In the genomic region with DNA sequence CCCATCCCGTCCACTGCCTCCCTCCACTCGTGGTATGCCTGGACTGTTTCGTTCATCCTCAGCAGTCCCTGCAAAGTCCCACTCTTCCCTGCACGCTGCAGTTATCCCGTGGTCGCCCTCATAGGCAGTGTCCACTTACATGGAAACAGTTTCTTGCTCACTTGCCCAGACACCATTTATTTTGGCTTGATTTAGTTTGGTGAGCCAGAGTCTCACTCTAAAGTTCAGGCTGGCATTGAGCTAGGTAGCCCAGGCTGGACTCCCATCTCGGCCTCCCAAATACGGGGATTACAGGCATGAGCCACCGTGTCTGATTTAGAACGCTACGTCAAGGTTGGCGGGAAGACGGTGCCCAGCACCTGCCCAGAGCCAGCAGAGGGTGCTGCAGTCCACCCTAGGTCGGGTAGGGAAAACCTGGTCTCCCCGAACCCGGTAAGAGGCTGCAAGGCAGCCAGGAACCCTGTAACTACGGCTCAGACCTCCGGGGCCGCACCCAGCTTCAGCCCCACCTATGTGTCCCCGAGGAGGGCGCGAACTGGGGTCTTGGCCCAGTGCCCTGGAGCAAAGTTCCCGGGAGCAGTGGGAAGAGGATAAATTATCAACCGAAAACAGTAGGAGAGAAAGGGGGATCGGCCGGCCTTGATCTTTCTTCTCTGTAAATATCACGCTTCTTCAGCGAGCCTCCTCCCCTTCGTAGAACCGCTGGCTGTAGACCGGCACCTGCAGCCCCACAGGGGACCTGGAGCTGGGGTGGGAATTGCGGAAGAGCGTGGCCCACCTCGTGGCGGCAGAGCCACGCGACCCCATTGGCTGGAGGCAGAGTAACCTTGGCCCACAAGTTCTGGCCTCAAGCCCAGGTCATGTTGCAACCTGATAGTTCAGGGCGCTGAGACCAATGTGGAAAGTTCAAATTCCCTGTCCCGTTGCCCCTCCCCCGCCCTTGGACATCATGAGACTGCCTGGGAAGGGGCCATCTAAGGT, we compare ENCODE assay signal across 8 mouse cellular contexts. TPM values are rescaled to one million over a fixed set of nuclear protein-coding genes. Genes with fewer than 3 reads are reported as not detected.
DNase-seq lines count a peak whose midpoint lies in the region; ATAC-seq and TF ChIP-seq lines count a peak whose summit lies in the region.

No protein-coding gene starts in this region.

- no peak overlapping the region for H3K9ac ChIP-seq in hindbrain, embryonic 15.5 days
- peak overlapping the region; percentile 76; the same call in 1 of the 2 replicates for H3K9ac ChIP-seq in limb, embryonic 13.5 days
- H3K9ac ChIP-seq in midbrain, embryonic 12.5 days (replicated peaks): no peak overlapping the region

- H3K27me3 ChIP-seq in hindbrain, embryonic 15.5 days: peaks cover 55% of the 10 kb centered on the region
- H3K27me3 ChIP-seq in limb, embryonic 13.5 days: peaks cover 55% of the 10 kb centered on the region
- peaks cover 63% of the 10 kb centered on the region for H3K27me3 ChIP-seq in midbrain, embryonic 12.5 days
- H3K27me3 ChIP-seq in small intestine, adult 2 months (ENCODE audit: control insufficient read depth, insufficient read depth, low read length): no peaks in the 10 kb centered on the region

- TF ChIP-seq POLR2A in small intestine, adult 2 months (IDR thresholded peaks at IDR 0.05; ENCODE audit: low read depth, low read length): 0 out of 2 replicates have a peak, but pooled peaks have one; percentile 14

- H3K9me3 ChIP-seq in hindbrain, embryonic 15.5 days: no peaks in the 10 kb centered on the region
- no peaks in the 10 kb centered on the region for H3K9me3 ChIP-seq in limb, embryonic 13.5 days
- H3K9me3 ChIP-seq in midbrain, embryonic 12.5 days: 0 out of 2 replicates have a peak, but pooled peaks cover 6% of the 10 kb centered on the region

- peak overlapping the region; percentile 86 for H3K4me2 ChIP-seq in hindbrain, embryonic 15.5 days
- peak overlapping the region; percentile 98 for H3K4me2 ChIP-seq in limb, embryonic 13.5 days (replicated peaks)
- H3K4me2 ChIP-seq in midbrain, embryonic 12.5 days (replicated peaks): peak overlapping the region; percentile 92

- peaks cover 9% of the 10 kb centered on the region for H3K4me1 ChIP-seq in hindbrain, embryonic 15.5 days (replicated peaks)
- peaks cover 17% of the 10 kb centered on the region for H3K4me1 ChIP-seq in limb, embryonic 13.5 days
- peaks cover 16% of the 10 kb centered on the region for H3K4me1 ChIP-seq in midbrain, embryonic 12.5 days
- peaks cover 12% of the 10 kb centered on the region for H3K4me1 ChIP-seq in small intestine, adult 2 months (ENCODE audit: control insufficient read depth, insufficient read depth, insufficient read length, low read length)

- no peak for ATAC-seq in hindbrain, embryonic 15.5 days (ENCODE audit: low FRiP score, low read depth)
- peak; percentile 30; the same call in 1 of the 2 replicates for ATAC-seq in limb, embryonic 13.5 days (ENCODE audit: low FRiP score, low read depth)
- ATAC-seq in midbrain, embryonic 12.5 days (ENCODE audit: low FRiP score, low read depth): peak; percentile 32; the same call in 1 of the 2 replicates

- H3K27ac ChIP-seq in hindbrain, embryonic 15.5 days (replicated peaks): no peak overlapping the region
- H3K27ac ChIP-seq in limb, embryonic 13.5 days: no peak overlapping the region
- no peak overlapping the region for H3K27ac ChIP-seq in midbrain, embryonic 12.5 days (replicated peaks)
- H3K27ac ChIP-seq in small intestine, adult 2 months (ENCODE audit: insufficient read depth, low read depth, low read length): peak overlapping the region; percentile 81

- WGBS in hindbrain, embryonic 15.5 days: 9% methylated on average over 40 of the region's 40 CpGs
- 7% methylated on average over 40 of the region's 40 CpGs for WGBS in limb, embryonic 13.5 days
- WGBS in midbrain, embryonic 12.5 days: 12% methylated on average over 40 of the region's 40 CpGs
- 2% methylated on average over 40 of the region's 40 CpGs for WGBS in small intestine, adult 2 months

- peak; percentile 76 for DNase-seq in adipocyte (ENCODE audit: low spot score)
- peak; percentile 78 for DNase-seq in cerebellum, postnatal 10 days
- DNase-seq in gastrocnemius, postnatal 10 days: peak; percentile 81
- no peak for DNase-seq in layer of hippocampus, adult 11-12 months (ENCODE audit: low spot score)

- no peaks in the 10 kb centered on the region for H3K36me3 ChIP-seq in hindbrain, embryonic 15.5 days
- no peaks in the 10 kb centered on the region for H3K36me3 ChIP-seq in limb, embryonic 13.5 days
- no peaks in the 10 kb centered on the region for H3K36me3 ChIP-seq in midbrain, embryonic 12.5 days
- H3K36me3 ChIP-seq in small intestine, adult 2 months (ENCODE audit: control insufficient read depth, insufficient read depth, low read length): 0 out of 2 replicates have a peak, but pooled peaks cover under 1% of the 10 kb centered on the region

- H3K4me3 ChIP-seq in hindbrain, embryonic 15.5 days: no peak overlapping the region
- peak overlapping the region; percentile 56 for H3K4me3 ChIP-seq in limb, embryonic 13.5 days
- H3K4me3 ChIP-seq in midbrain, embryonic 12.5 days: peak overlapping the region; percentile 55
- peak overlapping the region; percentile 91 for H3K4me3 ChIP-seq in small intestine, adult 2 months (ENCODE audit: low read depth, low read length)

- peak; percentile 74; the same call in 1 of the 2 replicates for TF ChIP-seq CTCF in small intestine, adult 2 months (IDR thresholded peaks at IDR 0.05; ENCODE audit: extremely low read depth, insufficient read length, insufficient replicate concordance, low read depth, low read length)

RNA-seq across cellular contexts. Expression of gene Mlxipl, which starts 18.1 kb away (rescaled TPM):
- 10 to 100 TPM; 28.4 to 32.5 TPM for total RNA-seq in gastrocnemius, postnatal 10 days (2021)
- polyA plus RNA-seq in hindbrain, embryonic 15.5 days (2015; fragmentation: Nextera tagmentation; extraction: Ambion mirVana): 0.97 and 1.6 TPM in 2 replicates
- 1.6 and 2.2 TPM in 2 replicates for polyA plus RNA-seq in limb, embryonic 13.5 days (2015; fragmentation: Nextera tagmentation; extraction: Ambion mirVana)
- polyA plus RNA-seq in midbrain, embryonic 12.5 days (2016; fragmentation: Nextera tagmentation; extraction: Ambion mirVana): 2.0 and 2.1 TPM in 2 replicates
- polyA plus RNA-seq in small intestine, adult 2 months (2012; rRNA removed): 190 and 304 TPM in 2 replicates

RNA-seq across cellular contexts. Expression of gene Vps37d, which starts 29.7 kb away (rescaled TPM):
- total RNA-seq in gastrocnemius, postnatal 10 days (2021): 1 to 10 TPM; 2.3 to 3.0 TPM
- polyA plus RNA-seq in hindbrain, embryonic 15.5 days (2015; fragmentation: Nextera tagmentation; extraction: Ambion mirVana): 37.3 and 43.0 TPM in 2 replicates
- polyA plus RNA-seq in limb, embryonic 13.5 days (2015; fragmentation: Nextera tagmentation; extraction: Ambion mirVana): 12.7 and 15.1 TPM in 2 replicates
- 28.2 and 32.1 TPM in 2 replicates for polyA plus RNA-seq in midbrain, embryonic 12.5 days (2016; fragmentation: Nextera tagmentation; extraction: Ambion mirVana)
- 3.0 and 7.0 TPM in 2 replicates for polyA plus RNA-seq in small intestine, adult 2 months (2012; rRNA removed)

RNA-seq across cellular contexts. Expression of gene Tbl2, which starts 41.6 kb away (rescaled TPM):
- 10 to 100 TPM; 13.6 to 16.8 TPM for total RNA-seq in gastrocnemius, postnatal 10 days (2021)
- polyA plus RNA-seq in hindbrain, embryonic 15.5 days (2015; fragmentation: Nextera tagmentation; extraction: Ambion mirVana): 13.9 and 16.0 TPM in 2 replicates
- 29.0 and 32.5 TPM in 2 replicates for polyA plus RNA-seq in limb, embryonic 13.5 days (2015; fragmentation: Nextera tagmentation; extraction: Ambion mirVana)
- 26.3 and 26.5 TPM in 2 replicates for polyA plus RNA-seq in midbrain, embryonic 12.5 days (2016; fragmentation: Nextera tagmentation; extraction: Ambion mirVana)
- 4.8 and 5.3 TPM in 2 replicates for polyA plus RNA-seq in small intestine, adult 2 months (2012; rRNA removed)

RNA-seq across cellular contexts. Expression of gene Bud23, which starts 43.1 kb away (rescaled TPM):
- 10 to 100 TPM; 28.6 to 30.3 TPM for total RNA-seq in gastrocnemius, postnatal 10 days (2021)
- polyA plus RNA-seq in hindbrain, embryonic 15.5 days (2015; fragmentation: Nextera tagmentation; extraction: Ambion mirVana): 76.3 and 80.3 TPM in 2 replicates
- polyA plus RNA-seq in limb, embryonic 13.5 days (2015; fragmentation: Nextera tagmentation; extraction: Ambion mirVana): 143 and 145 TPM in 2 replicates
- 118 and 119 TPM in 2 replicates for polyA plus RNA-seq in midbrain, embryonic 12.5 days (2016; fragmentation: Nextera tagmentation; extraction: Ambion mirVana)
- 31.2 and 43.7 TPM in 2 replicates for polyA plus RNA-seq in small intestine, adult 2 months (2012; rRNA removed)

RNA-seq across cellular contexts. Expression of gene Dnajc30, which starts 43.8 kb away (rescaled TPM):
- 10 to 100 TPM; 22.4 to 23.3 TPM for total RNA-seq in gastrocnemius, postnatal 10 days (2021)
- 41.1 and 42.9 TPM in 2 replicates for polyA plus RNA-seq in hindbrain, embryonic 15.5 days (2015; fragmentation: Nextera tagmentation; extraction: Ambion mirVana)
- 35.5 and 35.7 TPM in 2 replicates for polyA plus RNA-seq in limb, embryonic 13.5 days (2015; fragmentation: Nextera tagmentation; extraction: Ambion mirVana)
- 27.6 and 28.3 TPM in 2 replicates for polyA plus RNA-seq in midbrain, embryonic 12.5 days (2016; fragmentation: Nextera tagmentation; extraction: Ambion mirVana)
- 30.1 and 46.4 TPM in 2 replicates for polyA plus RNA-seq in small intestine, adult 2 months (2012; rRNA removed)

Comparison
In these comparisons a context has a peak if more than half of its experiments do, and no peak if none do; other contexts are left out.
1. RNA of gene Mlxipl, which starts 18.1 kb away (polyA plus RNA-seq): 190 to 304 TPM in small intestine, adult 2 months; 1.6 to 2.2 TPM in limb, embryonic 13.5 days, 2.0 to 2.1 TPM in midbrain, embryonic 12.5 days and 0.97 to 1.6 TPM in hindbrain, embryonic 15.5 days; every median in the first group is over 10 times any median in the second.
2. Peak in every context shown above with its lines, with median percentiles within 50 percentile points of each other: H3K4me2 ChIP-seq.